Mouse (Mus musculus) hematopoietic stem cell, adult 5-6 weeks (primary cell): ENCODE data around the gene Gm45623. TPM values are rescaled to one million over a fixed set of nuclear protein-coding genes. Genes with fewer than 3 reads are reported as not detected.

Experiments used
- ATAC-seq, 2 experiments: fragments of 125-278 bp in 1 of 2; replicated peaks in 1 of 2; 2 replicates each; pipeline ENCODE4 v1.8.0; 2016 to 2017; ENCODE audit warnings: inconsistent platforms in 2 of 2, mild to moderate bottlenecking in 2 of 2, moderate number of reproducible peaks in 2 of 2, low read depth in 1 of 2, moderate TSS enrichment in 1 of 2; ENCODE audit not compliant: low FRiP score in 2 of 2, poor library complexity in 2 of 2, severe bottlenecking in 2 of 2, insufficient read depth in 1 of 2, low TSS enrichment in 1 of 2
- total RNA-seq: library from RNA; stranded (forward); fragments of 172-1452, 232-1000 nt; gene quantifications from 2 replicates; pipeline ENCODE4 v1.2.3, GENCODE M21; 2017

The Gm45623 gene
- total RNA-seq, 1 experiment from 2014 or later = not detected

GRCm38 (mm10) chr13:56762446-56763229, 9.0 kb upstream of the Gm45623 start:
- no peak for ATAC-seq

GRCm38 (mm10) chr13:56758492-56758891, 4.9 kb upstream of the Gm45623 start:
- ATAC-seq = peak; percentile 72 to 74

- ATAC-seq = no peak
Observed at GRCm38 (mm10) chr13:56757201-56757600, 3.6 kb upstream of the Gm45623 start.

- no peak for ATAC-seq
Observed at GRCm38 (mm10) chr13:56755871-56756270, 2.2 kb upstream of the Gm45623 start.

- 0 out of 4 replicates have a peak, but pooled peaks have one; percentile 19 to 35 for ATAC-seq
Observed at GRCm38 (mm10) chr13:56752474-56753191, 994 bp downstream of the Gm45623 start.

GRCm38 (mm10) chr13:56751774-56752173, 1.9 kb downstream of the Gm45623 start:
- no peak for ATAC-seq

GRCm38 (mm10) chr13:56749377-56749776, 4.2 kb downstream of the Gm45623 start:
- no peak for ATAC-seq

GRCm38 (mm10) chr13:56747554-56747953, 6.1 kb downstream of the Gm45623 start:
- ATAC-seq = no peak

- no peak for ATAC-seq
Observed at GRCm38 (mm10) chr13:56746739-56747532, 6.7 kb downstream of the Gm45623 start.

- ATAC-seq = no peak
Observed at GRCm38 (mm10) chr13:56742325-56742901, 11.2 kb downstream of the Gm45623 start.

GRCm38 (mm10) chr13:56741691-56742090, 11.9 kb downstream of the Gm45623 start:
- ATAC-seq = no peak

GRCm38 (mm10) chr13:56740496-56740895, 13.1 kb downstream of the Gm45623 start:
- no peak for ATAC-seq

GRCm38 (mm10) chr13:56739556-56739955, 14.1 kb downstream of the Gm45623 start:
- ATAC-seq = no peak

GRCm38 (mm10) chr13:56735212-56735875, 18.3 kb downstream of the Gm45623 start:
- ATAC-seq = no peak; a peak in 1 of 4 replicates

- ATAC-seq = no peak; a peak in 1 of 4 replicates
Observed at GRCm38 (mm10) chr13:56734617-56735016, 19.0 kb downstream of the Gm45623 start.

GRCm38 (mm10) chr13:56729046-56729445, 24.6 kb downstream of the Gm45623 start:
- no peak for ATAC-seq

- no peak for ATAC-seq
Observed at GRCm38 (mm10) chr13:56726551-56726950, 27.1 kb downstream of the Gm45623 start.
